Mouse (Mus musculus) embryonic stem cell, embryonic (primary cell): ENCODE measurements around the gene Mafk.

Experiments
- CTCF ChIA-PET, 4 experiments: fragments of 300-600 bp in 2 of 4; fragments of 350-600 bp in 2 of 4; sonication (Branson Sonifier 250); formaldehyde crosslinking; loops; one replicate each; lab custom pipeline; 2022; ENCODE audit warnings: inconsistent platforms in 2 of 4; lab: Charles Lee
- POLR2A ChIA-PET, 4 experiments: fragments of 300-600 bp in 2 of 4; fragments of 350-600 bp in 2 of 4; sonication (Branson Sonifier 250); formaldehyde crosslinking; loops; one replicate each; lab custom pipeline; 2022; ENCODE audit warnings: antibody characterized with exemption in 4 of 4, inconsistent platforms in 1 of 4; lab: Charles Lee

Gene Mafk

GRCm38 (mm10) chr5:139821466-139822459 lies 30.4 kb downstream of the Mafk start:
- CTCF ChIA-PET: interaction anchor here in 1 of 4 experiments (0.9 to 1.4 kb wide), 2 partner anchors 12 to 18 kb away, joined by 3 to 5 read pairs; no protein-coding TSS in a partner anchor
- POLR2A ChIA-PET: interaction anchor here in 2 of 4 experiments (0.6 to 2.0 kb wide), 13 partner anchors 9 to 510 kb away, joined by 3 to 7 read pairs (median 4); partner anchors contain the start of gene Mrm2 (in 1 of the 2)

- ChIA-PET CTCF (interaction anchor here in 2 of 4 experiments (0.6 to 0.7 kb wide), 2 partner anchors 148 to 317 kb away, joined by 3 to 9 read pairs; no protein-coding TSS in a partner anchor), POLR2A (interaction anchor here in 3 of 4 experiments (0.6 to 2.1 kb wide), 6 partner anchors 10 to 119 kb away, joined by 3 to 9 read pairs (median 3); partner anchors contain the start of gene Ints1 (in 1 of the 3))
Measured at GRCm38 (mm10) chr5:139824531-139824930, 33.2 kb downstream of the Mafk start.

DNA sequence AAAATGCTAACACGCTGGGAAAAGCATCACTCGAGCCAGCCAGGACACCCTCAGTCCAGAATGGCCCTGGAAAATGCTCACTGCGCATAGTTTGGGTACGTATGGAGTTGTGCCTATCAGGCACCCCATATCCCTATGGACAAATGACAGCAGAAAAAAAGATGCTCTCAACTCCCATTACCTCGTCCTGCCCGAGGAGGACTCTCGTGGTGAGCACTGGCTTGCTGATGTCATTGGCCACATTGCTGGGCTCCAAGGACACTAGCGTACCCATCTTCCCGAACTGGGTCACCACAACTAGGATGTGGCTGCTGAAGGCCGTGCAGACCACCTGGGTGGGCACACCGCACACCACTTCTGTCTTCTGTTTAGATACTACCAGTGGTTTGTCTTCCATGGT lies 34.6 kb downstream of the Mafk start:
- CTCF ChIA-PET: interaction anchor here in 3 of 4 experiments (0.6 to 1.2 kb wide), 5 partner anchors 8 to 108 kb away, joined by 3 to 5 read pairs (median 4); no protein-coding TSS in a partner anchor
- POLR2A ChIA-PET: interaction anchor here (0.5 to 1.5 kb wide), 9 partner anchors 16 to 699 kb away, joined by 3 to 6 read pairs (median 3); no protein-coding TSS in a partner anchor

GRCm38 (mm10) chr5:139826357-139827055 lies 35.2 kb downstream of the Mafk start, which contains the start of the genes Gm26938 and Psmg3:
TSS of gene Gm26938 (minus strand) at chr5:139826407.
TSS of gene Psmg3 (minus strand) at chr5:139826885.
- POLR2A ChIA-PET: interaction anchor here (0.5 to 1.5 kb wide), 15 partner anchors 14 to 699 kb away, joined by 3 to 6 read pairs (median 3); no protein-coding TSS in a partner anchor
- CTCF ChIA-PET: interaction anchor here in 3 of 4 experiments (0.6 to 1.2 kb wide), 6 partner anchors 9 to 465 kb away, joined by 3 to 5 read pairs (median 4); no protein-coding TSS in a partner anchor

- CTCF ChIA-PET: no interaction called here
- POLR2A ChIA-PET: no interaction called here
Measured at GRCm38 (mm10) chr5:139827593-139827992, 36.3 kb downstream of the Mafk start.

GRCm38 (mm10) chr5:139829384-139829783 lies 38.1 kb downstream of the Mafk start:
- ChIA-PET POLR2A (interaction anchor here in 3 of 4 experiments (0.6 to 1.3 kb wide), 5 partner anchors 17 to 1886 kb away, joined by 3 to 5 read pairs (median 3); no protein-coding TSS in a partner anchor), CTCF (interaction anchor here in 3 of 4 experiments (0.5 to 1.1 kb wide), 5 partner anchors 9 to 993 kb away, joined by 3 to 6 read pairs (median 3); no protein-coding TSS in a partner anchor)

DNA sequence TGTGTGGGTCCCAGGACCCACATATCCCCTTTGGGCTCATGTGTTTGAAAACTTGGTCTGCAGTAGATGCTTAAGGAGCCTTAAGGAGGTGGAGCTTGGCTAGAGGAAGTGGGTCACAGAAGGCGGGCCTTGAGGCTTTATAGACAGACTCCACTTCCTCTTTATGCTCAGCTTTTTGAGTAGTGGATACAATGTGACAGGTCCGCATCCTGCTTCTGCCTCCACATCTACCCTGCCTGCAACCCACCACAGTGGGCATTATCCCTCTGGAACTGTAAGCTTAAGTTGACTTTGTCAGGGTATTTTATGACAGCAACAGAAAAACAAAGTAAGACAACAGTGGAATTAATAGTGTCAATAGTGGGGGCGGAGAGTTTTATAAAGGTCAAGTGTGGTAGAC lies 39.4 kb downstream of the Mafk start:
- ChIA-PET POLR2A (no interaction called here), CTCF (interaction anchor here in 2 of 4 experiments (0.7 to 1.0 kb wide), 3 partner anchors 13 to 501 kb away, joined by 3 read pairs; partner anchors contain the start of gene Mrm2 (in 1 of the 2))

GRCm38 (mm10) chr5:139832125-139832524 lies 40.8 kb downstream of the Mafk start:
- POLR2A ChIA-PET: no interaction called here
- CTCF ChIA-PET: no interaction called here

DNA sequence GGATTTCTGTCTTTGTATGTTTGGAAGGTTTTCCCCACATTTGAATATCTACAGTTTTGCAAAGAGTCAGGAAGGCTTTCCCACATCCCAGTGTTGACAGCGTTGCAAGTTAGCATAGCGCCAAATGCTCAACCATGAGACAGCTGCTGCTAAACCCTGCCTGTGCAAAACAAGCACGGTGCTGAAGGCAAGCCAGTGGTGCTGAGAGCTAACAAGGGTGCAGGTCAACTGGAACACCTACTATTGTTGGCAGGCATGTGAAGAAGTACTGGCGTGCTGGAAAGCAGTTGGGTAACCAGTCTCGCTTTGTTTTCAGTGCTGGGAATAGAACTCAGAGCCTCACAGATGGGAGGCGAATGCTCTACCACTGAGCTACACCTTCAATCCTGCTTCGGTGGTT lies 44.4 kb downstream of the Mafk start:
- CTCF ChIA-PET: interaction anchor here in 1 of 4 experiments (0.6 kb wide), 1 partner anchor 15 kb away, joined by 4 read pairs; no protein-coding TSS in a partner anchor
- POLR2A ChIA-PET: interaction anchor here in 2 of 4 experiments (1.1 to 1.3 kb wide), 2 partner anchors 24 to 496 kb away, joined by 3 read pairs; partner anchors contain the start of gene Mrm2 (in 1 of the 2)

GRCm38 (mm10) chr5:139838476-139838892 lies 47.2 kb downstream of the Mafk start:
- ChIA-PET CTCF (interaction anchor here (0.6 to 1.8 kb wide), 21 partner anchors 9 to 992 kb away, joined by 3 to 7 read pairs (median 4); no protein-coding TSS in a partner anchor), POLR2A (interaction anchor here in 3 of 4 experiments (0.6 to 0.7 kb wide), 4 partner anchors 62 to 583 kb away, joined by 3 to 5 read pairs (median 4); no protein-coding TSS in a partner anchor)

DNA sequence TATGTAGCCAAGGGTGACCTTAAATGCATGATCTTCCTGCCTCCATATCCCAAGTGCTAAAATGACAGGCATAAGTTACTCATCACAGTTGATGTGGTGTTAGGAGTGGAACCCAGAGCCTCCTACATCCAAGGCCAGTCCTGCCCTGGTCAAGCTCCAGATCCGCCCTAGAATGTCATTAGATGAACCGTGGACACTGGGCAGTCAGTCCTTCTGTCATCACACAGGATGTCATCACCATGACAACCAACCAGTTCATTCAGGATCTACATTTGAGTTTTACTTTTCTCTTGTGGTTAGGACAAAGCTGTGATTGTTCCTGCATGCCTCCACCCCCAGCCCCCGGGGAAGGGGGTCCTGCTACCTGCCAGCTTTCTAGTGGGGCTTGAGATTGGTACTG lies 47.8 kb downstream of the Mafk start:
- CTCF ChIA-PET: interaction anchor here (0.6 to 1.8 kb wide), 24 partner anchors 8 to 1130 kb away, joined by 3 to 7 read pairs (median 4); no protein-coding TSS in a partner anchor
- POLR2A ChIA-PET: interaction anchor here in 3 of 4 experiments (0.6 to 0.7 kb wide), 6 partner anchors 9 to 582 kb away, joined by 3 to 5 read pairs (median 4); no protein-coding TSS in a partner anchor

DNA sequence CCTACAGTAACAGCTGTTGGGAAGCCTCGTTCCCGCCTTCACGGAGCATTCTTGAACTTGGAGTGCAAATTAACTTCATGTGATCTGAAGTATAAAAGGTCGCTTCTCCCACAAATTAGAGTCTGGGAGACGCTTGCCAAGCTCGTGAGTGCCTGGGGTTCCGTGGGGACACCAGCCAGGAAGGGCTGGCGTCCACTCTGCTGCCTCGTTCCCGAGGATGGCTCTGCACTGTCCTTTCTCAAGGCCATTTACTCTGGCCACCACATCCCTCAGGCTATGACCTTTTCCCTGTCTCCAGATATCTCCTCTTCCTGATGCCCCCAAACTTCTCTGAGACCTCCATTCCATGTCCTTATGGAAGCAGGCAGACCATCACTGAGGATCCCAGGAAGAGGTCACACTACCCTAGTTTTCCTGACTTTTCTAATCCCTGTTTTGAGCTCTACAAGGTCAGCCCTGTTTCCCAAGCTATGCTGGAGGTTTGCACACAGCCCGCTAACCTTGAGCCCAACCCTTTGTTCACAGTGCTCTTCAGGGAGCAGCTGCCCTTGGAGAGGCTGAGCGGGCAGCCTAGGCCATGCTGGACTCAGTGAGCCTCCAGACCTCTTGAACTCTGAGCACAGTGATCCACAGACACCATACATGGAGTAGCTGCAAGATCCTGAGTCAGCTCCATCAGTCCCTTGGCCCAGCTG lies 58.5 kb downstream of the Mafk start:
- ChIA-PET CTCF (interaction anchor here in 3 of 4 experiments (1.0 to 1.3 kb wide), 3 partner anchors 11 kb away, joined by 3 to 4 read pairs (median 4); no protein-coding TSS in a partner anchor), POLR2A (interaction anchor here in 3 of 4 experiments (0.5 to 1.5 kb wide), 4 partner anchors 25 to 569 kb away, joined by 3 to 5 read pairs (median 4); partner anchors contain the start of genes Eif3b (in 1 of the 3) and Micall2 (in 1 of the 3))
